Mouse (Mus musculus) kidney, adult 9 months (tissue): ENCODE data around the gene Spata20.

Experiments
- DNase-seq: peaks from one replicate; pipeline ENCODE4 v3.0.0; 2022

Gene Spata20

GRCm38 (mm10) chr11:94486001-94486400 is at the start of gene Spata20:
Gene Spata20, minus strand, starts transcription at chr11:94486179.
- peak; percentile 85 for DNase-seq

- no peak for DNase-seq
These were observed 47.2 kb upstream of the Spata20 start for GRCm38 (mm10) chr11:94533171-94533570.

- no peak for DNase-seq
These were observed 42.9 kb upstream of the Spata20 start for GRCm38 (mm10) chr11:94528879-94529278.

DNA sequence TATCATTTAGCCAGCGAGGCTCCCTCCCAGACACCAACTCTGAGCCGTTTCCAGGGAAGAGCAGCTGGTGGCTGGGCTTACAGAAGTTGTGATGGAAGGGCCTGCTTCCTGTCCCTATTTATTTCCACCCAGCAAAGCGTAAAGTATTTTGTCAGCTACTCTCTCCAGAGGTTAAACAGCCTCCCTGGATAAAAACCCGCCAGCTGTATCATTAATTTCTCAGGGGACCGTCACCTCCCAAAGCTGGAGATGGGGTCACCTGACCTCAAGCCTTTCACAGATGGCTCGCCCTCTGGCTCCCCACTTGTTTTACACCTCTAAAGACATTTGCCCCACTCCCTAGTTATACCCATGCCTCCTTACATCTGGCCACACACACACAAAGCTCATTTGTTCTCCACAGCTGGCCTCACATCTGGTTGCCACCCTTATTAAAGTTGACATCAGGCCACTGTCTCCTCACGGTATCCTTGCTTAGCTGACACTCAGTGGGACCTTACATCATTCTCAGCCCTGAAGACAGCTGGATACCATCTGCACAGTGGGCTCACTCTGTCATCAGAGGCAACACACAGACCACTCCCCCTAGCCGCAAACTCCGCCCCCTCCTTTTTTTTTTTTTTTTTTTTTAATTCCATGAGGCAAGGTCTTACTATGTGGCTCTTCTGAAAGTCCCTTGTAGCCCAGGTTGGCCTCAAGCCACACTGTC is 40.3 kb upstream of the Spata20 start:
- no peak for DNase-seq

- DNase-seq, result peak; percentile 54
These were observed 35.4 kb upstream of the Spata20 start, which contains the start of gene Mycbpap for GRCm38 (mm10) chr11:94521219-94521843. Gene Mycbpap, minus strand, starts transcription at chr11:94521742.

DNA sequence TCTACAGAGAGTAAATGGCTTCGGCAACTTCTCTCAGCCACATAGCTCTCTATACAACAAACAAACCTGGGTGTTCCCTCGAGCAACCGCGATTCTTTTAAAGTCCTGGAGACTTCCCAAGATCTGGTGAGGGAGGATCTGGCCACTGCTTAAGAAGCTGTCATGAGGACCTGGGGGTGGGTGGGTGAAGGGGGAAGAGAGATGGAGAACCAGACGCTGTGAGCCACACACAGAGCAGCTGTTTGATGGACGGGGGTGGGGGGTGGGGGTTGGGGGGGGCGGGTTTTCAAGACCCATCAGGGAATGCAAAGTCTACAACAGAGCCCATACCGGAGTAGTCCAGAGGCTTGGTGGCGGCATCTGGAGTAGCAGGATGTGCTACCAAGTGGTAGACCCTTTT is 27.5 kb upstream of the Spata20 start:
- DNase-seq, result no peak

DNA sequence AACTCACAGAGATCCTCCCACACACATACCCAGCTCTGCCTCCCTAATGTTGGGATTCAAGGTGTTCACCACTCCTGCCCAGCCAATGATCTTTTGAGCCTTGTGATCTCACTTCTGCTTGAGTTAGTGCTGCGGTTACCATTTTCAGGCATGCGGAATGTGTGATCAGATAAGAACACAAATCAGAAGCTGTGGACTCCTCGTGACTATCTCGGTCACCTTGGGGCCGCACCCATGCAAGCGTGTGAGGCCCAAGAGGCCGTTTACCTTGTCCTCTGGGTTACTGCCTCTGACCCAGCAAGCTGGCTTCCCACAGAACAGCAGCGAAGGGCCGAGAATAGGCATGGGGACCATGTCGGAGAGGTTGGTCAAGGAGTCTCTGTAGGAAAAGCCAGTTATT is 23.0 kb upstream of the Spata20 start:
- peak; percentile 49 for DNase-seq

DNA sequence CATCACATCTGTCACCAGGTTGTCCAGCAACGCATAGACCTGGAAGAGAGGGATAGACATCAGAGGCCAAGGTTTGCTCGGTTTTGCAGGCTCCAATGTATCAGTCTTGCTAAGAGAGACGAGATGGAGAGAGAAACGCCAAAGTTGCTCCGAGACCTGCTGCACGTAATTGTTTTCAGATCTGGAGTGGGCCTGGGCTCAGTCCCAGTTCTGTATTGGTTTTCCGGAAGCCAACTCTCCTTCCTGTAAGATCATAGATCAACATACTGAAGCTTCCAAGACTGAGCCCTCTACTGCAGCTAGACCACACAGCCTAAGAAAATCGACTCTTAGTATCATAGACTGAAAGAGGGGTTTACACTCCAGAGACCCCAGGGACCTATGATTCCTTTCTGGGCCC is 15.5 kb upstream of the Spata20 start:
- DNase-seq, result no peak

- no peak for DNase-seq
These were observed 14.4 kb upstream of the Spata20 start for GRCm38 (mm10) chr11:94500362-94500761.

DNA sequence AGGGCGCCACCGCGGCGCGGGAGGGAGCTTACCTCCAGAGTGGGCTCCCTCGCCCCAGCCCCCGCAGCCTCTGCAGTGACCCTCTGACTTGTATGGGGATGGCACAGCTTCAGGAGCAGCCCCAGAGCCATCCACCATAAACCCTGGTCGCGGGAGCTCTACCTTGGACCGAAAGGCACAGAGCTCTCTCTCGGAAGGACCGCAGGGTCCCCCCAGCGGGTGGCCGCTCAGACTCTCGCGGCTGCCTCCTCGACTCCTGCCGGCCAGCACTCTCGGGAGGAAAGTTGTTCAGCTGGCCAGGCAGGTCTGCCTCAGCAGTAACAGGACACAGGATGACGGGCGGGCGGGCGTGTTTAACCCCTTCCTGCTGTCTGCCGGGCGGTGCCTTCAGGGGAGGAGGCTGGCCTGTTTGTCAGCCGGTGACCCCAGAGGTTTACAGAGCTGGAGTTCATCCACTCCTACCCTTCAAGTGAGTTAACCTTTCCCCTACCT is 13.7 kb upstream of the Spata20 start, which contains the start of gene Epn3:
Epn3 (minus strand) TSS at position 314 of the 492 bp plus-strand sequence.
- DNase-seq, result peak; percentile 44

DNA sequence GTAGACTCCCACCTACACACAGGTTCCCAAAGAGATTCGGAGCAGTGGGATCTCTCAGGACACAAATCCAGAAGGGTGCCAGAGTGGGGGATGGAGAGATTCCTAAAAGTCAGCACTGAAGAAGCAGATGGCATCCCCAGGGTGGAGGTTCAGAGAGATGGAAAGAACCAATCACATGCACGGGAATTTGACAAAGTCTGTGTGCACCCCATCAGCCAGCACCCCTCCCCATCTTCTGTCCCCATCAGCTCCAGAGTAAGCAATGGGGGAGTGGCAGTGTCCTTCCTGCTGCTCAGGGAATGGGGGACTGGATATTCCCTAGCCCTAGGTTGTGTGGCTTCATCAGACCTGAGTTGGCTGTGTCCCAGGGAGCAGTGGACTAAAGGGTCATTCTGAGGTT is 13.1 kb upstream of the Spata20 start:
- DNase-seq, result peak; percentile 27

- peak; percentile 79 for DNase-seq
These were observed 12.4 kb upstream of the Spata20 start for GRCm38 (mm10) chr11:94498093-94498996.

- peak; percentile 51 for DNase-seq
These were observed 9.4 kb upstream of the Spata20 start for GRCm38 (mm10) chr11:94495415-94495814.

GRCm38 (mm10) chr11:94491749-94492099 is 5.7 kb upstream of the Spata20 start:
- DNase-seq, result no peak

DNA sequence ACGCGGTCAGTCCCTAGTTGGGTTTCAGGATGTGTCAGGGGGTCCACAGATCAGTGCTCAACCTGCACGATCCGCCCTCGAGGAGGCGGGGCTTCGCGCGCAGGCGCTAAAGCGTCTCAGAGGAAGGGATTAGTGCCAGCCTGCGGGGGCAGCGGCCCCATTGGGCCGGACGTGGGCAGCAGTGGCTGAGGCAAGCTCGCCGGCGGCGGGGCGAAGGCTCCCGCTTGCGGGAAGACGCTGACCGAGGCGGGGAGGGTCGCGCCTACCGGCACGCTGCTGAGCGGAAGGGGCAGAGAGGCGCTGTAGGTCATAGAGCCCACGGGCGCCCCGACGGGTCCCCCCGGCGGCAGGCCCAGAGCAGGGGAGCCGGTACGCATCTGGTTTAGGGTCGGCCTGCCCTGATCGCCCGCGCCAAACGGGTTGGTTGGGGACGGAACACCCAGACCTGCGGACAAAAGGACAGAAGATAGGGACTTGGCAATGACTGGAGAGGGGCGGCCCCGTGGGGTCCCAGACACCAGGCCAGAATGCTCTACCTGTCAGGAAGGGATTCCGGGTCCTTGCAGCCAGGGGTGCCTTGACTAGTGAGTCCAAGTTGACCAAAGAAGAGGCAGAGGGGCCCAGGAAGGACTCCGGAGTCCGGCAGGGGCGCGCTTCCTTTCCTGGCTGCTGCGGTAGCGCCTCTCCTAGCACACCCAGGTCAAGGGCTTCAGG is 5.2 kb upstream of the Spata20 start:
- DNase-seq, result peak; percentile 26

DNA sequence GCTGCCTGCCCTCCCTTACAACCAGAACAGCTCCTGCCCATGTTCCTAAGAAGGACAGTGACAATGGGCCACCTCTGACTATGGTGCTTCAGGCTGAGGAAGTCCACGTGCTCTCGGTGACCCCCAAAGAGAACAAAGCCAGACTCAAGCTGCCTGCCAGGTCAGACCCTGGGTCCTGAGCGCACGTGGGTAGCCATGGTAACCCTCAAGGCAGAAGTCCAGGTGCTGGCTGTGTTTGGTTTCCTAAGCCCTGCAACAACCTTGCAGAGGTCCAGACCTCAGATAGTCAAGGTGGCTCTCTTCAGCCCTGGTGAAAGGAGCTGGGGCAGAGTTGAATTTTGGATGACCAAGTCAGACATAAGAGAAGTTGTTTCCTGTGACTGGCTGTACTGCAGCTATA is 3.8 kb upstream of the Spata20 start:
- no peak for DNase-seq

GRCm38 (mm10) chr11:94488767-94489533 is 3.0 kb upstream of the Spata20 start:
- DNase-seq, result no peak

DNA sequence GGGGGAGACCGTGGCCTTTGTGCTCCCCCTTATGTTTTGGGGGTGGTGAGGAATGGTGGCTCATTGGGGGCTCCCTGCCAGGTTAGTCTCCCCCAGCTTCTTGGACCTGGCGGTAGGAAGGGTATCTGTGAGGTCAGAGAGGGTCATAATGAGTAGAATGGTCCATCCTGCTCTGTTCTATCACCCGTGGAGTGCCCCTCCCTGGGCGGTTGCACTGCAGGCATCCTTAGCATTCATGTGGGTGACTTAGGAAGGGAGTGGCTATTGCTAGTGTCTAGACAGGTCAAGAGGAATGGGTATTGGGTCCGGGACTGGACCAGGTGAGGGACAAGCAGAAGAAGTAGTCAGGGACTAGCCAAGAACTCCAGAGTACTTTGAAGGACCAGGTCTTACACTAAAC is 756 bp downstream of the Spata20 start:
- DNase-seq, result no peak

GRCm38 (mm10) chr11:94484636-94485035 is 1.3 kb downstream of the Spata20 start:
- no peak for DNase-seq

- no peak for DNase-seq
These were observed 2.1 kb downstream of the Spata20 start for GRCm38 (mm10) chr11:94483921-94484320.

- DNase-seq, result no peak
These were observed 2.5 kb downstream of the Spata20 start for GRCm38 (mm10) chr11:94483436-94483835.

DNA sequence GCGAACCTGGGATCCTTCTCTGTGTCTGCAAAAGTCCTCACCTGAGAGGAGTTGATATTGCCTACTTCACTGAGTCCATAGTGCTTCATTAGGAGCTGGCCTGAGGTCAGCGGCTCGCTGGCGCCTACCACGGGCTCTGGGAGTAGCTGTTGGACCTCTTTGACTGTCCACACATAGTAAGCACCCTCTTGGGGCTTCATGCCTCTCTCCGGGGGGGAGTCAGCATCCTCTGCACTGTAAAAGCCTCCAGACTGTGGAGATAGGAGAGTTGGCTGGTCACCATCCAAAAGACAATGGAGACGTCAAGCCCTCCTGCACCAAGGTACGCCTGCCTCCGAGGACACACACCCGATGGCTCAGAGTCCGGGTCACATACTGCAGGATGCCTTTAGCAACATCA is 3.2 kb downstream of the Spata20 start:
- DNase-seq, result no peak
